Mouse (Mus musculus) liver, postnatal 0 days (tissue): ENCODE measurements around the gene Ppp1r3f.

Experiments
- CTCF ChIP-seq: sonication (generic); IDR thresholded peaks from 2 replicates; pipeline ENCODE4 v1.5.1; 2016; ENCODE audit warnings: antibody characterized with exemption, low read depth
- EP300 ChIP-seq: IDR thresholded peaks from 2 replicates; pipeline ENCODE4 v1.6.1; 2016; ENCODE audit warnings: antibody characterized with exemption, low read depth, mild to moderate bottlenecking

DNA sequence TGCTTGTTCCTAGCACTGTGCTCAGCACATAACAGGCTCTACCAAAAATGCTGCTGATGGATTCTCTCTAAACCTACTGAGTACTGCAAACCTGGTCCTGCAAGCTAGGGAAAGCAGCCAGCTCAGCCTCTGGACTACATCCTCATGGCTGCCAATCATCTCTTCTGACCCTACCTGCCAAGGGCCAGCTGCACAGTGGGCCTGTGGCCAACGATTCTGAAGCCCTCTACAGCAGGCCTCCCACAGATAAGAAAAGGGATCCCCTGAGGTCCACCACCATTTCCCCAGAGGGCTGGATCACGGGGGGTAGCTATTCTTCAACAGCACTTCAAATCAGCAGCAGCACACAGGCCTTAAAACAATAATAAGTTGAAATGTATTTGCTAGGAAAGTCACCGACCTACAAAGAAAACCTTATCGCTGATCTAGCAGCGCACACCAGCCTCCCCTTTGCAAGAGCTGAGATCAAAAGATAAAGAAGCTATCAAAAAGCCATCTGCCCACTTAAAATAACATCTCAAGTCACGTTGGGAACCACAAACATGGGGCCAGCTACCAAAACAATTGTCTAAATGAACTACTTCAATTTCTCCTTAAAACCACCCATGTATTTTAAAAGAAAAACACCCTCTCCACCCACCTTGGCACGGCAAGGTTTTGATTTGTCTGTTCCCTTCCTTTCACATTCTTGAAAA lies 3.5 kb downstream of the Ppp1r3f start:
- TF ChIP-seq CTCF: no peak
- TF ChIP-seq EP300: no peak
